Mouse (Mus musculus): ENCODE measurements at regions not wholly inside any gene's neighbourhood (a gene's known extent, or its start where the extent isn't known, plus 50 kb on each side); places are given as distances from the start of the nearest gene placed in this dataset.
A peak's percentile ranks its signal among the peaks of the same experiment; 100 is the strongest.

DNA sequence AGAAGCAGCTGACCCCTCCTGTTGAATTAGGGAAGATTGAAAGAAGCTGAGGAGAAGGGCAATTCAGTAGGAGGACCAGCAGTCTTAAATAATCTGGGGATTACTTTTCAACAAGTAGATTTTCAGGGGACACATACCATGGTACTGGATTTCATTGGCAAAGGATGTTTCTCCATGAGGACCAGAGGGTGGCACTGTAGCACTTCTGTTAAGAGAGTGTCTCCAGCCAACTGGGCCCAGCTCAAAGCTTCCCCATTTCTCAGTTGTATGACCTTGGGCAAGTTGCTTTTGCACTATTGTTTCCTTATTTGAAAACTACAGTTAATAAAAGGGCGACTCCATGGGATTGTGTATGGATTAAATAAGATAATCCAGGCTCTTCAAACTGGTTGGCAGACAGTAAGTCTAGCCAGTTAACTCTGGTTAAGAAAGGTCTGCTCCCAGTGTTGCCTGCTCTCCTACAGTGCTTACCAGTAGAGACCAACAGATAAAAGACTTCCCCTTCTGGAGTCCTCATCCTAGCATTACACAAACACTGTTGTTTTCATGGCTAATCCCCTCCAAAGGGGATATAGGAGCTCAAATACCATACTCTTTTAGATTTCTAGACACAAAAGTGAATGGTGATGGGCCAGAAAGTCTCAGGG lies 259.9 kb downstream of the Stim2 start:
- no peak overlapping the region for H3K4me2 ChIP-seq (replicated peaks)
- no peak overlapping the region for H3K9ac ChIP-seq
- no peaks in the 10 kb centered on the region for H3K36me3 ChIP-seq
- no peak overlapping the region for H3K27ac ChIP-seq
- no peak for ATAC-seq (ENCODE audit: insufficient number of reproducible peaks, insufficient read depth, low FRiP score, low TSS enrichment)
- H3K27me3 ChIP-seq: no peaks in the 10 kb centered on the region
- no peaks in the 10 kb centered on the region for H3K4me1 ChIP-seq
- H3K4me3 ChIP-seq: no peak overlapping the region
- no peaks in the 10 kb centered on the region for H3K9me3 ChIP-seq
- WGBS: 14% methylated on average over 1 of the region's 1 CpGs

DNA sequence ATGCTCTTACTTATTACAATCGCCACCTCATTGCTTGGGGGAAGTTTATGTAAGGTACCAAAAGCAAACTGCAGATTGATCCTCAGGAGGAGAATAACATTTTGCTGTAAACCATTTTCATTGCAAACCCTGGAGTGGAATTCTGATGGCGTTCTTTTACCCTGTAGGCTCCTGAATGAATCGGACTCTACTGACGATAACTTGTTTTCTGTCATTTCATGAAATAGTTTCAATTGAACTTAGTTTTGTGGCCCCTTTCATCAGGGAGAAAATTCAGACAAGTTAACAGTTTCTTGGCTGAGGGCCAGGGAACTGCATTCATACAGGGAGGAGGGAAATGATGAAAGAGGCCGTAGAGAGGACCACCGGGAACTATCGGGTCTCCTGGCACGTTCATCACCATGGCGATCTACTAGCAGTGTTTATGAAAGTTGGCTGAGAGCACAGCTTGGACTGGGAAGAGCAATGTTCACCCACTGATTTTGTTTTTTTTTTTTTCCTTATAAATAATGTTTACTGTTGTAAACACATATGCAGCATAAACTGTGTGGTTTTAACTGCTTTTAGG lies 266.7 kb downstream of the Stim2 start:
- H3K9ac ChIP-seq: no peak overlapping the region
- H3K4me2 ChIP-seq (replicated peaks): no peak overlapping the region
- H3K4me1 ChIP-seq: no peaks in the 10 kb centered on the region
- H3K36me3 ChIP-seq: no peaks in the 10 kb centered on the region
- no peak overlapping the region for H3K4me3 ChIP-seq
- 26% methylated on average over 9 of the region's 9 CpGs for WGBS
- 0 out of 2 replicates have a peak, but pooled peaks have one; percentile 72 for ATAC-seq (ENCODE audit: insufficient number of reproducible peaks, insufficient read depth, low FRiP score, low TSS enrichment)
- no peaks in the 10 kb centered on the region for H3K9me3 ChIP-seq
- no peak overlapping the region for H3K27ac ChIP-seq
- no peaks in the 10 kb centered on the region for H3K27me3 ChIP-seq

GRCm38 (mm10) chr5:54267905-54268590 lies 269.7 kb downstream of the Stim2 start:
- no peak for ATAC-seq (ENCODE audit: insufficient number of reproducible peaks, insufficient read depth, low FRiP score, low TSS enrichment)
- no peak overlapping the region for H3K27ac ChIP-seq
- no peak overlapping the region for H3K9ac ChIP-seq
- no peak overlapping the region for H3K4me2 ChIP-seq (replicated peaks)
- H3K36me3 ChIP-seq: no peaks in the 10 kb centered on the region
- no peaks in the 10 kb centered on the region for H3K27me3 ChIP-seq
- H3K4me3 ChIP-seq: no peak overlapping the region
- no peaks in the 10 kb centered on the region for H3K4me1 ChIP-seq
- no peaks in the 10 kb centered on the region for H3K9me3 ChIP-seq
- 62% methylated on average over 10 of the region's 10 CpGs for WGBS

- ATAC-seq (ENCODE audit: insufficient number of reproducible peaks, insufficient read depth, low FRiP score, low TSS enrichment): no peak
- no peak overlapping the region for H3K9ac ChIP-seq
- H3K27ac ChIP-seq: no peak overlapping the region
- no peak overlapping the region for H3K4me2 ChIP-seq (replicated peaks)
- no peak overlapping the region for H3K4me3 ChIP-seq
- no peaks in the 10 kb centered on the region for H3K9me3 ChIP-seq
- no peaks in the 10 kb centered on the region for H3K4me1 ChIP-seq
- 77% methylated on average over 8 of the region's 8 CpGs for WGBS
- no peaks in the 10 kb centered on the region for H3K36me3 ChIP-seq
- H3K27me3 ChIP-seq: no peaks in the 10 kb centered on the region
Measured at GRCm38 (mm10) chr5:54279357-54279756, 281.1 kb downstream of the Stim2 start.

GRCm38 (mm10) chr5:54280670-54281069 lies 282.4 kb downstream of the Stim2 start:
- no peak overlapping the region for H3K4me2 ChIP-seq (replicated peaks)
- WGBS: 40% methylated on average over 4 of the region's 4 CpGs
- no peaks in the 10 kb centered on the region for H3K27me3 ChIP-seq
- no peaks in the 10 kb centered on the region for H3K4me1 ChIP-seq
- no peak overlapping the region for H3K9ac ChIP-seq
- ATAC-seq (ENCODE audit: insufficient number of reproducible peaks, insufficient read depth, low FRiP score, low TSS enrichment): no peak
- H3K4me3 ChIP-seq: no peak overlapping the region
- no peak overlapping the region for H3K27ac ChIP-seq
- H3K36me3 ChIP-seq: no peaks in the 10 kb centered on the region
- H3K9me3 ChIP-seq: no peaks in the 10 kb centered on the region

GRCm38 (mm10) chr5:54281121-54281520 lies 282.8 kb downstream of the Stim2 start:
- H3K4me1 ChIP-seq: no peaks in the 10 kb centered on the region
- H3K9ac ChIP-seq: no peak overlapping the region
- H3K4me2 ChIP-seq (replicated peaks): no peak overlapping the region
- 0 out of 2 replicates have a peak, but pooled peaks have one; percentile 52 for ATAC-seq (ENCODE audit: insufficient number of reproducible peaks, insufficient read depth, low FRiP score, low TSS enrichment)
- H3K27me3 ChIP-seq: no peaks in the 10 kb centered on the region
- 26% methylated on average over 4 of the region's 4 CpGs for WGBS
- H3K4me3 ChIP-seq: no peak overlapping the region
- H3K9me3 ChIP-seq: no peaks in the 10 kb centered on the region
- H3K36me3 ChIP-seq: no peaks in the 10 kb centered on the region
- H3K27ac ChIP-seq: no peak overlapping the region

GRCm38 (mm10) chr5:54290372-54291080 lies 292.2 kb downstream of the Stim2 start:
- H3K36me3 ChIP-seq: no peaks in the 10 kb centered on the region
- no peak overlapping the region for H3K4me3 ChIP-seq
- H3K9me3 ChIP-seq: no peaks in the 10 kb centered on the region
- no peak overlapping the region for H3K27ac ChIP-seq
- no peak overlapping the region for H3K9ac ChIP-seq
- H3K4me1 ChIP-seq: no peaks in the 10 kb centered on the region
- H3K4me2 ChIP-seq (replicated peaks): no peak overlapping the region
- WGBS: 47% methylated on average over 12 of the region's 12 CpGs
- ATAC-seq (ENCODE audit: insufficient number of reproducible peaks, insufficient read depth, low FRiP score, low TSS enrichment): no peak
- no peaks in the 10 kb centered on the region for H3K27me3 ChIP-seq

GRCm38 (mm10) chr5:54291940-54292339 lies 293.6 kb downstream of the Stim2 start:
- Histone ChIP-seq H3K4me3 (no peak overlapping the region), H3K4me1 (no peaks in the 10 kb centered on the region), H3K9me3 (no peaks in the 10 kb centered on the region), H3K4me2 (replicated peaks) (no peak overlapping the region), H3K27ac (no peak overlapping the region), H3K9ac (no peak overlapping the region), H3K27me3 (no peaks in the 10 kb centered on the region), H3K36me3 (no peaks in the 10 kb centered on the region)
- WGBS: 35% methylated on average over 5 of the region's 5 CpGs
- no peak for ATAC-seq (ENCODE audit: insufficient number of reproducible peaks, insufficient read depth, low FRiP score, low TSS enrichment)

DNA sequence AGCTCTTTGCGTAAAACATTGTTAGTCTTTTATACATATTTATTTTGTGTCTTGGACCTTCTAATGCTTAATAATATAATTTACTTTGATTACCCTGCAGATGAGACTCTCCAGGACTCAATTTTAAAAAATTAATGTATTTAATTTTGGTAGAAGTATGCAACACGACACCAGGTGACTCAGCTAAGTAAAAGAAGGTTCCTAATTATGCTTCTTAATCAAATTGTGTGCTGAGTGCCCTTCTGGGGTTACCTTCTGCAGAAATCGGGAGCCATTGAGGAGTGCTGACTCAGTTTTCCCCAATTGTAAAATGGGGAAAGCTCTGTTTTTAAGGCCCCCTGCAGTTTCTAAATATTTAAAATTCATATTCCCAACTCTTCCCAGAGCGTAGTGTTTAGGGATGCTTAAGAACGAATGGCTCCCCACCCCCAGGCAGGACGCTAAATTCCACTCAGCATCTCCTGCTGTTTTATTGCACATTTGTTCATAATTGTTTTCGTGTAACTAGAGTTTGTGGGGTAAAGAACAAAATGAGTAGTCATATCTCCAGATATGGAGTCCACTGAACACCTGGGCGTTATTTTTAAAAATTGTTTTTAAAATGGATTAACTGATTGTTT lies 315.5 kb downstream of the Stim2 start:
- 77% methylated on average over 8 of the region's 8 CpGs for WGBS
- no peak for ATAC-seq (ENCODE audit: insufficient number of reproducible peaks, insufficient read depth, low FRiP score, low TSS enrichment)
- no peaks in the 10 kb centered on the region for H3K27me3 ChIP-seq

GRCm38 (mm10) chr5:54330415-54330814 lies 332.1 kb downstream of the Stim2 start:
- Histone ChIP-seq H3K4me2 (replicated peaks) (no peak overlapping the region), H3K36me3 (no peaks in the 10 kb centered on the region), H3K9ac (no peak overlapping the region), H3K9me3 (no peaks in the 10 kb centered on the region), H3K4me1 (no peaks in the 10 kb centered on the region), H3K27ac (no peak overlapping the region), H3K27me3 (no peaks in the 10 kb centered on the region), H3K4me3 (no peak overlapping the region)
- ATAC-seq (ENCODE audit: insufficient number of reproducible peaks, insufficient read depth, low FRiP score, low TSS enrichment): no peak
- WGBS: 85% methylated on average over 2 of the region's 2 CpGs

More for the DNA sequence above, 315.5 kb downstream of the Stim2 start:
- Histone ChIP-seq H3K9ac (no peak overlapping the region), H3K27ac (no peak overlapping the region), H3K4me1 (no peaks in the 10 kb centered on the region), H3K9me3 (no peaks in the 10 kb centered on the region), H3K4me2 (replicated peaks) (no peak overlapping the region), H3K36me3 (no peaks in the 10 kb centered on the region), H3K4me3 (no peak overlapping the region)

DNA sequence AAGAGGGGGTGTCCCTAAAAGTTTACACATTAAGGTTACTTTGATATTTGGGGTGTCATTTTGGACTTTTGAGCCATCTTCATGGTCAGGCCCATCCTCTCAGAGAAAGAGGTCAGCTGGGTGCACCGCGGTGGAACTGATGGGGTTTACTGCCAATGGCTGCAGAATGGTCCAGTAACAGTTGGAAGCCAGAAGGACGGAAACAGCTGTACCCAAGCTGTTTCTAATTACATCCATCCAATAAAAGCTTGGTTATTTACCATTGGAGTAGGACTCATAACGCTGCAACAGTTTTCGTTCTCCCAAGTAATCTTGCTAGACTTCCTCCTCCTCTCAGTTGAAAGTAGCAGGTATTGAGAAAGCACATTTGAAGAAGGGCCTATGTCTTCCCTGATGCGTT lies 344.7 kb downstream of the Stim2 start:
- no peak overlapping the region for H3K4me2 ChIP-seq (replicated peaks)
- H3K27ac ChIP-seq: no peak overlapping the region
- WGBS: 56% methylated on average over 6 of the region's 6 CpGs
- H3K36me3 ChIP-seq: no peaks in the 10 kb centered on the region
- no peaks in the 10 kb centered on the region for H3K4me1 ChIP-seq
- H3K9ac ChIP-seq: no peak overlapping the region
- ATAC-seq (ENCODE audit: insufficient number of reproducible peaks, insufficient read depth, low FRiP score, low TSS enrichment): no peak
- H3K4me3 ChIP-seq: no peak overlapping the region
- no peaks in the 10 kb centered on the region for H3K9me3 ChIP-seq
- H3K27me3 ChIP-seq: no peaks in the 10 kb centered on the region
